Mouse (Mus musculus): ENCODE measurements around the gene Wdr3. TPM values are rescaled to one million over a fixed set of nuclear protein-coding genes. Genes with fewer than 3 reads are reported as not detected.

Wdr3 gene
- polyA plus RNA-seq, 1 experiment from 2014 or later, result 60.4 TPM

Other genes with a start within 250 kb of the Wdr3 start
- gene Gdap2, start within 50 bp of the Wdr3 start, polyA plus RNA-seq (2014; fragmentation: Nextera tagmentation; extraction: Ambion mirVana), result 47.3 and 47.9 TPM in 2 replicates

All from neural tube, embryonic 11.5 days (tissue).